Mouse (Mus musculus) neural tube, embryonic 11.5 days (tissue): ENCODE measurements around the gene Trim10. TPM values are rescaled to one million over a fixed set of nuclear protein-coding genes. Genes with fewer than 3 reads are reported as not detected.
"Not testable (repeated sequence)": the region's sequence is repeated elsewhere in the genome, so short reads cannot be mapped to it uniquely, and the experiment has no call there.

Experiments
- ATAC-seq: fragments of 200-750 bp; cut with Nextera tagmentation; 2 replicates; pipeline ENCODE4 v1.8.0; 2017; ENCODE audit warnings: moderate number of reproducible peaks, mild to moderate bottlenecking, moderate TSS enrichment, moderate library complexity; ENCODE audit not compliant: insufficient read depth, low FRiP score, low TSS enrichment
- DNase-seq: peaks from one replicate; pipeline ENCODE4 v3.0.0-alpha.2; 2015; ENCODE audit warnings: low spot score
- H3K27ac ChIP-seq: fragments of 300-500 bp; sonication (generic); 2 replicates; pipeline ENCODE4 v1.5.1; 2014; ENCODE audit warnings: low read depth, mild to moderate bottlenecking, low read length
- H3K27me3 ChIP-seq: fragments of 300-500 bp; sonication (generic); 2 replicates; pipeline ENCODE4 v1.6.1; 2014; ENCODE audit warnings: mild to moderate bottlenecking, low read length, mixed read lengths; ENCODE audit not compliant: control insufficient read depth, insufficient read depth
- H3K36me3 ChIP-seq: fragments of 300-500 bp; sonication (generic); 2 replicates; pipeline ENCODE4 v1.6.1; 2014; ENCODE audit warnings: mild to moderate bottlenecking, low read length, moderate library complexity, mixed read lengths; ENCODE audit not compliant: control insufficient read depth, insufficient read depth
- H3K4me1 ChIP-seq: fragments of 300-500 bp; sonication (generic); 2 replicates; pipeline ENCODE4 v1.6.1; 2014; ENCODE audit warnings: low read length, mixed read lengths; ENCODE audit not compliant: control insufficient read depth, insufficient read depth
- H3K4me2 ChIP-seq: fragments of 300-500 bp; sonication (generic); 2 replicates; pipeline ENCODE4 v1.6.1; 2014; ENCODE audit warnings: low read depth, mild to moderate bottlenecking, moderate library complexity
- H3K4me3 ChIP-seq: fragments of 300-500 bp; sonication (generic); 2 replicates; pipeline ENCODE4 v1.5.1; 2014; ENCODE audit warnings: low read depth, low read length
- H3K9ac ChIP-seq: fragments of 300-500 bp; sonication (generic); 2 replicates; pipeline ENCODE4 v1.6.1; 2014; ENCODE audit warnings: mild to moderate bottlenecking, low read length
- H3K9me3 ChIP-seq: fragments of 300-500 bp; sonication (generic); 2 replicates; pipeline ENCODE4 v1.6.1; 2016; ENCODE audit warnings: low read length; ENCODE audit not compliant: control insufficient read depth
- WGBS: fragments of 180-500 bp; shearing (Covaris S2); extraction: QIAGEN DNeasy Blood & Tissue Kit; methylation state at CpG from one replicate; pipeline ENCODE4 v1.1.7; 2014; 5-methylcytosine and 5-hydroxymethylcytosine counted together
- polyA plus RNA-seq: library from polyadenylated mRNA; unstranded; fragments of >200 nt; fragmentation: Nextera tagmentation; extraction: Ambion mirVana; gene quantifications from 2 replicates; pipeline ENCODE4 v1.2.1, GENCODE M21; 2014

The Trim10 gene
- polyA plus RNA-seq, 1 experiment from 2014 or later = 7.5 TPM

DNA sequence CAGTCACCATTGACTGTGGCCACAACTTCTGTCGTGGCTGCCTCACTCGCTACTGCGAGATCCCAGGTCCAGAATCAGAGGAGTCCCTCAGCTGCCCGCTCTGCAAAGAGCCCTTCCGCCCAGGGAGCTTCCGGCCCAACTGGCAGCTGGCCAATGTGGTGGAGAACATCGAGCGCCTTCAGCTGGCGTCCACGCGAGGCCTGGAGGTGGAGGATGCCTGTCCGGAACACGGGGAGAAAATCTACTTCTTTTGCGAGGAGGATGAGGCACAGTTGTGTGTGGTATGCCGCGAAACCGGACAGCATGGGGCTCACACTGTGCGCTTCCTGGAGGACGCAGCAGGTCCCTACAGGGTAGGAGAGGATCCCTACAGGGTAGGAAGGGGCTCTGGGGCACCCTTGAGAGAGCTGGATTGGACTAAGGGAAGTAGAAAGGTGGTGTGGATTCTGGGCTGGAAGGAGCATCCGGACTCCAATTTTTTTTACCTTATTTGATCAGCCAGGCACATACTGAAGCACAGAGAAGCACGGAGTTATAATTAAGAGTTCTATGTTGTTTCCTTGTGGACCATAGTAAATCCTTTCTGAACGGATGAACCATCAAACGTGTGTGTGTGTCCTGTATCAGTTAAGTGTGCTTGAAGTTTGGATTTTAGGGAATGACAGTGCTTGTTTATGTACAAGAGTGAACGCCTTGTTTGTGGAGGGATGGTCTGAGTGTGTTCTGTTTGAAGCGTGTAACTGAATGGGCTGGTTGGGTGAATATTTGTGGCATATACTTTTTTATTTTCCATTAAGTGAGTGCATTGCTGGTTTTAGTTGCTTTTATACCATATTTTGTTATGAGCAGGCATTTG lies 809 bp downstream of the Trim10 start:
- H3K4me2 ChIP-seq = no peak overlapping the region
- DNase-seq (no peak), ATAC-seq (no peak)
- no peaks in the 10 kb centered on the region for H3K36me3 ChIP-seq
- 0 out of 2 replicates have a peak, but pooled peaks cover 4% of the 10 kb centered on the region for H3K27me3 ChIP-seq
- no peak overlapping the region for H3K27ac ChIP-seq
- H3K4me1 ChIP-seq = no peaks in the 10 kb centered on the region
- H3K4me3 ChIP-seq = no peak overlapping the region
- no peak overlapping the region for H3K9ac ChIP-seq
- 82% methylated on average over 25 of the region's 25 CpGs for whole genome bisulfite sequencing
- H3K9me3 ChIP-seq = no peaks in the 10 kb centered on the region

DNA sequence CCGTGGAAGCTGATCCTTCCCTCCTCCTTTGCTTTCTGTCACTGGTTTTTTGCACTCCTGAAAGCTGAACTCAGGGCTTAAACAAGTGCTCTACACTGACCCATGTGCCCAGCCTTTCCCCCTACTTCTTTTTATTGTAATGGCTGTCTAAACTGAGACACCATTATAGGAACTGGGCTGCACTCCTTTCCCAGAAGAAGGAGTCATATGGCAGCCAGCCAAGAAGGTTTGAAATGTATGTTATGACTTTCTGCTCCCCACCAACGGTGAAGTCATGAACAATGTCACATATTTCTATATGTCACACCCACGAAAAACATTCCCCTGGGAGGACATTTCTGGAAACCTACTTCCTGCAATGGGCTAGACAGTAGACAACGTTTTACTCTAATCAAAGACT lies 5.3 kb downstream of the Trim10 start:
- 66% methylated on average over 4 of the region's 4 CpGs for WGBS
- Histone ChIP-seq H3K4me3 (no peak overlapping the region), H3K9ac (no peak overlapping the region), H3K27ac (no peak overlapping the region), H3K4me1 (no peaks in the 10 kb centered on the region), H3K36me3 (no peaks in the 10 kb centered on the region), H3K4me2 (no peak overlapping the region), H3K27me3 (no peaks in the 10 kb centered on the region), H3K9me3 (no peaks in the 10 kb centered on the region)
- ATAC-seq (no peak), DNase-seq (no peak)

DNA sequence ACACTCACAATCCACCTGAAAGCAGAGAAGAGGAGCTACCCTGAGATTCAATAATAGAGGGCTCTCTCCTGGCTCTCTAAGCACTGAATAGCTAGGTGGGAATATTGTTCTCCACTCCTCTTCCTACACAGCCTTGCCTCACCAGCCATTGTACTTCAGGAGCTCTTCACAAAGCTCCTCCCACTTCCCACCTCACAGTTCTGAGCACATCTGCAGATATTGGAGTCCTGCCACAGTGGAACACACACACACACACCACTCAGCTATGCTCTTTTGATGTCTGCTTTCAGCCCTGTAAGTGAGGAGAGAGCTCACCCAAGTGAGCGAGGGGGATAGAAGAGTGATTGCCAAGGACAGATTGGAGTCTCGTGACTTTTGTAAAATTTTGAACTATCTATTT lies 14.0 kb downstream of the Trim10 start:
- Histone ChIP-seq H3K27ac (no peak overlapping the region), H3K36me3 (no peaks in the 10 kb centered on the region), H3K4me3 (no peak overlapping the region), H3K9ac (no peak overlapping the region), H3K9me3 (no peaks in the 10 kb centered on the region), H3K27me3 (no peaks in the 10 kb centered on the region), H3K4me2 (no peak overlapping the region), H3K4me1 (no peaks in the 10 kb centered on the region)
- DNase-seq (no peak), ATAC-seq (no peak)
- 92% methylated on average over 2 of the region's 2 CpGs for WGBS

DNA sequence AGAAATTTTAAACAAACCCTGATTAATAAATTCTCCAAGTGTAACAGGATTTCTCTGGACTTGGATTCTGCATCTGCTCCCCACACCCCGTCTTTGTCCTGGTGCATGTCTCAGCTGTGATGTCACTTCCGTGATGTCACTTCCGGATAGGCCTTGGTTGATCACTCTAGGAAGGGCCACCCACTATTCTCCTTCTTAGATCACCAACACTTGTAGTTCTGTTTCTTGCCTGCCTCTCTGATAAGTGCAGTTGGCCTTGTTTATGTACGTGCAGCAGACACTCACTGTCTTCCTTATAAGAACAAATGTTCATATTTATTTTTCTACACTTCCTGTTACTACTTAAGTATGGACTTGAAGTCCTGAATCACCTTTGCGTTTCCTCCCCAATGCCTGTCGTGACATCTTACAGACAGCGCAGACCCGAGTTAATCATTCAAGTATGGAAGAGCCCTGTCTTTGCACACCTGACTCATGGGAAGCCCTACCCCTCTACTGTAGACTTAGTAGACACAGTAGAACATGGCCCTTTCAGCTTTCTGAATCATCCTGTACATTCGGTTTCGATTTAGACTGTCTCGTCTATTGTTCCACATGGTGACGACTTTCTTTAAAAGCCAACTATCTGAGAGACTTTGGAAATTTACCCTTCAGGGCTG lies 15.9 kb downstream of the Trim10 start:
- DNase-seq = no peak
- H3K4me2 ChIP-seq = no peak overlapping the region
- H3K4me1 ChIP-seq = no peaks in the 10 kb centered on the region
- WGBS = 96% methylated on average over 12 of the region's 12 CpGs
- no peak overlapping the region for H3K27ac ChIP-seq
- H3K27me3 ChIP-seq = no peaks in the 10 kb centered on the region
- no peaks in the 10 kb centered on the region for H3K36me3 ChIP-seq
- H3K4me3 ChIP-seq = no peak overlapping the region
- no peak overlapping the region for H3K9ac ChIP-seq
- no peaks in the 10 kb centered on the region for H3K9me3 ChIP-seq
- ATAC-seq = no peak

DNA sequence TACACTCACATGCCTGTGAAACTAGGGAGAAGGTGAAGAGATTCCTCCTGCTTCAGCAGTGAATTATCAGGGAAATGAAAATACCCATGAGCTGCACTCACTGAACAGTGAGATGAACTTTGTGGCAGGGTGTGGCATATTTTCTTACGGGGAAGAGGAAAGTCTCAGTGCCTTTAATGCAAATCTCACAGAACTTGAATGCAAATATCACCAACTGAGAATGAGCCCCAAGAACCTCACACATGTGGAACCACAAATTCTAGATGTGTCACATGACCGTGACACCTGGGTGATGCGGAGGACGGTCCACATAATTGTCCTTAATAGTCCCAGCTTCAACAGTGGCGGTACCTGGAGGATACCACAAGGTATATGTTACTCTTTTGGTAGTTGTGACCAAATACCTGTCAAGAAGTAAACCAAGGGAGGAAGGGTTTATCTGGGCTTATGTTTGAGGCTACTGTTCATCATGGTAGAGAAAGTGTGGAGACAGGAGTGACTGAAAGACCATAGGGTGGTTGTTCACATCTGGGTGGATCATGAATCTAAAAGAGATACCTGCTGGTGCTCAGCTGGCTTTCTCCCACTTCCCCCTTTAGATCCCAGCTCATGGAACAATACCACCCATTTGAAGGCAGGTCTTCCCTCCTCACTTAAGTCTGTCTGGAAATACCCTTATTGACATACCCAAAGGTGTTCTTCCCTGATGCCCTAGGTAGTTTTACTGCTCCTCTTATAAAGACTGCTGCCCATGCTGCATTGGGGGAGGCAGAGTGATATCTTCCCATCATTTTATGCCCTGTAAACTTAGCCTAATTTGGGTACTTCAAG lies 20.9 kb downstream of the Trim10 start, which contains the start of gene Trim40:
Trim40 (minus strand) TSS at position 51 of the 831 bp plus-strand sequence.
- Histone ChIP-seq H3K4me1 (no peaks in the 10 kb centered on the region), H3K4me2 (no peak within 1 kb of the TSS), H3K36me3 (no peaks in the 10 kb centered on the region), H3K9ac (no peak within 1 kb of the TSS), H3K27me3 (no peaks in the 10 kb centered on the region), H3K9me3 (no peaks in the 10 kb centered on the region), H3K4me3 (no peak within 1 kb of the TSS), H3K27ac (no peak within 1 kb of the TSS)
- no peak for DNase-seq
- 88% methylated on average over 5 of the region's 5 CpGs for WGBS
- no peak for ATAC-seq

DNA sequence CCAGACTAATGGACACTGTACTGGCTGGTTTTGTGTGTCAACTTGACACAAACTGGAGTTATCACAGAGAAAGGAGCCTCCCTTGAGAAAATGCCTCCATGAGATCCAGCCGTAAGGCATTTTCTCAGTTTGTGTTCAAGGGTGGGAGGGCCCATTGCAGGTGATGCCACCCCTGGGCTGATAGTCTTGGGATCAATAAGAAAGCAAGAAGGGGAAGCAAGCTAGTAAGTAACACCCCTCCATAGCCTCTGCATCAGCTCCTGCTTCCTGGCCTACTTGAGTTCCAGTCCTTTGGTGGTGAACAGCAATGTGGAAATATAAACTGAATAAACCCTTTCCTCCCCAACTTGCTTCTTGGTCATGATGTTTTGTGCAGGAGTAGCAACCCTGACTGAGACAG lies 22.1 kb downstream of the Trim10 start:
- H3K4me2 ChIP-seq, H3K36me3 ChIP-seq, H3K4me1 ChIP-seq, H3K9ac ChIP-seq, H3K27me3 ChIP-seq, H3K9me3 ChIP-seq, ATAC-seq, H3K27ac ChIP-seq, DNase-seq, H3K4me3 ChIP-seq: not testable (repeated sequence)
- 80% methylated on average over 1 of the region's 1 CpGs for WGBS

DNA sequence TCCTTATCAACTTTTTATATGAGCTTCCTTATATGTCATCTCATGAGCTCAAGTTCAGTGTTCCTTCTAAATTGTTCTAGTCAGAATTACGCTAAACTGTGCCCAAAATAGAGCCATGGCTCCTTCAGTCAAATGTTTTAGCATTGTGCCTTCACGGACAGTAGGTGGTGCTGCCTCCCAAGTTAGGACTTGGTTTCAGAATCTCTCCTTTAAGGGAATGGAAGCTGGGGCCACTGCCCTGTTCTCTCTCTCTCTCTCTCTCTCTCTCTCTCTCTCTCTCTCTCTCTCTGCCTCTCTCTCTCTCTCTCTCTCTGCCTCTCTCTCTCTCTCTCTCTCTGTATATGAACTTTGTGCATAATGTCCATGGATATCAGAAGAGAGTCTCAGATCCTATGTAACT lies 23.0 kb downstream of the Trim10 start:
- ATAC-seq (no peak), DNase-seq (peak; percentile 38)
- Histone ChIP-seq H3K36me3 (no peaks in the 10 kb centered on the region), H3K9me3 (no peaks in the 10 kb centered on the region), H3K4me1 (no peaks in the 10 kb centered on the region), H3K4me3 (no peak overlapping the region), H3K27ac (no peak overlapping the region), H3K4me2 (no peak overlapping the region), H3K27me3 (no peaks in the 10 kb centered on the region), H3K9ac (no peak overlapping the region)
- WGBS = 22% methylated on average over 2 of the region's 2 CpGs

DNA sequence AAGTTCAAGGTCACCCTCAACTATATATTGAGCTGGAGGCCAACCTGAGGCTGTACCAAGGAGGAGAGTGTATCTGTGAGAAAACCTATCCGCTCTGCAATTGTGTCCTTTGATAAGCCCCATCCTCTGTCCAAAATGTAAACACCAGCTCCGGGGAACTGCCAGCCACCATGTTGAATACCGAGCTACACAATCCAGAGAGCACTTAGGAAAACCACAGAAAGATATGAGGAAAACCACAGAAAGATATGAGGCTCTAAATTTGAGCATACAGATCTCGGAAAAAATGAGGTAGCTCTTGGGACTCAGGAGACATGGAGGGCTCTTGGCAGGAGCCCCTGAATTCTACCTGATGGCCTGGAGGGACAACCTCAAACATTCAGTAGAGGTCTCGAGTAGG lies 24.0 kb downstream of the Trim10 start:
- H3K9me3 ChIP-seq = no peaks in the 10 kb centered on the region
- no peak overlapping the region for H3K4me3 ChIP-seq
- ATAC-seq (no peak), DNase-seq (no peak)
- H3K27ac ChIP-seq = no peak overlapping the region
- no peaks in the 10 kb centered on the region for H3K27me3 ChIP-seq
- H3K4me2 ChIP-seq = no peak overlapping the region
- no peak overlapping the region for H3K9ac ChIP-seq
- no peaks in the 10 kb centered on the region for H3K4me1 ChIP-seq
- no peaks in the 10 kb centered on the region for H3K36me3 ChIP-seq
- 85% methylated on average over 5 of the region's 5 CpGs for WGBS
